Mouse (Mus musculus) liver, embryonic 14.5 days (tissue): ENCODE results near the gene Fndc10. TPM values are rescaled to one million over a fixed set of nuclear protein-coding genes. Genes with fewer than 3 reads are reported as not detected.
A peak's percentile ranks its signal among the peaks of the same experiment; 100 is the strongest.
"Not testable (repeated sequence)": the region's sequence is repeated elsewhere in the genome, so short reads cannot be mapped to it uniquely, and the experiment has no call there.

Experiments
- ATAC-seq: fragments of 200-750 bp; cut with Nextera tagmentation; 2 replicates; pipeline ENCODE4 v1.8.0; 2017; ENCODE audit warnings: moderate number of reproducible peaks, mild to moderate bottlenecking, moderate library complexity; ENCODE audit not compliant: insufficient read depth
- DNase-seq, 3 experiments: peaks; one replicate each; pipeline ENCODE4 v3.0.0-alpha.2; 2012 to 2013; ENCODE audit warnings: low read depth in 3 of 3, low spot score in 3 of 3
- H3K27ac ChIP-seq: fragments of 300-500 bp; sonication (generic); 2 replicates; pipeline ENCODE4 v1.5.1; 2014; ENCODE audit warnings: moderate library complexity, mild to moderate bottlenecking, control low read depth, inconsistent platforms
- H3K27me3 ChIP-seq: fragments of 300-500 bp; sonication (generic); 2 replicates; pipeline ENCODE4 v1.6.1; 2014; ENCODE audit warnings: mild to moderate bottlenecking, low read length, moderate library complexity; ENCODE audit not compliant: control insufficient read depth, insufficient read depth
- H3K36me3 ChIP-seq: fragments of 300-500 bp; sonication (generic); replicated peaks from 2 replicates; pipeline ENCODE4 v1.6.1; 2014; ENCODE audit warnings: low read depth; ENCODE audit not compliant: control insufficient read depth, insufficient read depth
- H3K4me1 ChIP-seq, 2 experiments: fragments of 200-500 bp in 1 of 2; fragments of 300-500 bp in 1 of 2; sonication (generic) in 1 of 2; replicated peaks; 2 replicates each; pipeline ENCODE4 v1.6.1; 2012 to 2014; ENCODE audit warnings: antibody characterized with exemption in 1 of 2, inconsistent platforms in 1 of 2, low read length in 1 of 2; ENCODE audit not compliant: control insufficient read depth in 2 of 2, insufficient read depth in 2 of 2
- H3K4me2 ChIP-seq: fragments of 300-500 bp; sonication (generic); 2 replicates; pipeline ENCODE4 v1.6.1; 2014; ENCODE audit warnings: low read depth, mild to moderate bottlenecking, control low read depth, moderate library complexity
- H3K4me3 ChIP-seq, 2 experiments: fragments of 200-500 bp in 1 of 2; fragments of 300-500 bp in 1 of 2; sonication (generic) in 1 of 2; 2 replicates each; pipeline ENCODE4 v1.5.1; 2012 to 2014; ENCODE audit warnings: low read depth in 2 of 2, low read length in 2 of 2, mild to moderate bottlenecking in 2 of 2, control low read depth in 1 of 2, inconsistent platforms in 1 of 2, moderate library complexity in 1 of 2; ENCODE audit not compliant: insufficient read depth in 1 of 2
- H3K9ac ChIP-seq: fragments of 300-500 bp; sonication (generic); replicated peaks from 2 replicates; pipeline ENCODE4 v1.6.1; 2014; ENCODE audit warnings: mild to moderate bottlenecking, control low read depth, moderate library complexity
- H3K9me3 ChIP-seq: fragments of 300-500 bp; sonication (generic); 2 replicates; pipeline ENCODE4 v1.6.1; 2016; ENCODE audit warnings: low read length, mixed read lengths; ENCODE audit not compliant: control insufficient read depth
- CTCF ChIP-seq: IDR thresholded peaks from 2 replicates; pipeline ENCODE4 v1.5.1; 2016; ENCODE audit warnings: antibody characterized with exemption, low read depth, control low read depth
- EP300 ChIP-seq: IDR thresholded peaks from 2 replicates; pipeline ENCODE4 v1.6.1; 2016; ENCODE audit warnings: antibody characterized with exemption, low read depth
- WGBS: fragments of 180-500 bp; shearing (Covaris S2); extraction: QIAGEN DNeasy Blood & Tissue Kit; methylation state at CpG from one replicate; pipeline ENCODE4 v1.1.7; 2014; ENCODE audit not compliant: insufficient replicate concordance; 5-methylcytosine and 5-hydroxymethylcytosine counted together
- polyA plus RNA-seq, 2 experiments: library from polyadenylated mRNA; depleted of rRNA in 1 of 2; stranded (reverse) in 1 of 2; unstranded in 1 of 2; fragments of >200 nt; fragmentation: Nextera tagmentation in 1 of 2; extraction: Ambion mirVana in 1 of 2; gene quantifications; 2 replicates each; pipeline versions ENCODE4 v1.2.1 to v1.2.3; 2012 to 2014

Fndc10 gene
- polyA plus RNA-seq, 2 experiments: 0.15 to 0.58 TPM

DNA sequence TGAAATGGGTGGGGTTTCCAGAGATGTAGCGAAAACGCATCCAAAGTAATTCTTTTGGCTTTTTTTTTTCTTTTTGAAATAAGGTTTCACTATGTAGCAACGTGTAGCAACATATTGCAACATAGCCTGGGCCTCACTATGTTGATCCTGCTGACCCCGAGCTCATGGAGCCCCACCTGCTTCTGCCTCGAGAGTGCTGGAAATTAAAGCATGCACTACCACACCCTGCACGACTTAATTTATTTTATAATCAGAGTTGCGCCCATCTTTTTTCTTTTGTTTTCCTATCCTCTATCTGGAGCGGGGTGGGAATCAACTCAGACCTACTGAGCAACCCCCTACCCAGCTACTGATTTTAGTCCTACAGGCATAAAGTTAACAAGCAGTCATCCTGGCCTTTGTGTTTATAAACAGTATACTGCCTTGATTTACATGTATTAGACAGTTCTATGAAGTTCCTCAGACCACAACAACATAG, 24.5 kb upstream of the Fndc10 start:
- H3K9ac ChIP-seq: no peak overlapping the region
- H3K27me3 ChIP-seq: no peaks in the 10 kb centered on the region
- H3K27ac ChIP-seq: no peak overlapping the region
- peaks cover 3 to 9% of the 10 kb centered on the region in 2 experiments; a peak in 2 of 4 replicates for H3K4me1 ChIP-seq
- no peak for TF ChIP-seq EP300
- TF ChIP-seq CTCF: no peak
- H3K4me2 ChIP-seq: peak overlapping the region; percentile 87
- H3K9me3 ChIP-seq: no peaks in the 10 kb centered on the region
- DNase-seq: no peak
- ATAC-seq: peak; percentile 0; the same call in 1 of the 2 replicates
- under 1% methylated on average over 8 of the region's 8 CpGs for WGBS
- H3K4me3 ChIP-seq: peak overlapping the region; percentile 87 to 91
- no peaks in the 10 kb centered on the region for H3K36me3 ChIP-seq

DNA sequence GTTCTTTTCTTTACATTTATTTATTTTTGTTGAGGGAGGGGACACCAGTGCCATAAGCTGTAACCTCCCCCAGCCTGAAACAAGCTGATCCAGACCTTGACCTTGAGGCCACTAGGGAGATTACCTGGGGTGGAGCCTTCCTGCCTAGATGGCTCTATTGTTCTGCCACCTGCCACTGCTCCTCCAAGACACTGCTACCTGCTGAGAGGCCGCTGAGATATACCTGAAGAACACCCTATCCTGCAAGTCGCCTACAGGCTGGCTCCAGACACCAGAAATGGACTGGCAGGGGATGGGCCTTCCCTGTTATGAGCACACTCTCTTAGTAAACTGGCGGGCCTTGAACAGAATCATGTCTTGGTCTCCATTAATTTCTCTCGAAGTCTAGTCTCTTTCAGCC, 23.9 kb upstream of the Fndc10 start:
- not testable (repeated sequence) for H3K4me2 ChIP-seq, H3K36me3 ChIP-seq, ATAC-seq, H3K9me3 ChIP-seq, H3K9ac ChIP-seq, H3K27me3 ChIP-seq, H3K4me3 ChIP-seq, DNase-seq, H3K4me1 ChIP-seq, H3K27ac ChIP-seq
- WGBS: 64% methylated on average over 4 of the region's 4 CpGs

DNA sequence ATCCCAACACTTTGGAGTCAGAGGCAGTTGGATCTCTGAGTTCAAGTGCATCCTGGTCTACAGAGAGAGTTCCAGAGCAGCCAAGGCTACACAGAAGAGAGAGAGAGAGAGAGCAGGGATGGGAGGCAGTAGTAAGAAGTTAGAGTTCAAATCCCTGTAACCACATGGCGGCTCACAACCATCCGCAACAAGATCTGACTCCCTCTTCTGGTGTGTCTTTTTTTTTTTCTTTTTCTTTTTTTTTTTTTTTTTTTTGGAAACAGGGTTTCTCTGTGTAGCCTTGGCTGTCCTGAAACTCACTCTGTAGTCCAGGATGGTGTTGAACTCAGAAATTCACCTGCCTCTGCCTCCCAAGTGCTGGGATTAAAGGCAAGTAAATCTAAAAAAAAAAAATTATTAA, 22.1 kb upstream of the Fndc10 start:
- Histone ChIP-seq H3K27ac (no peak overlapping the region), H3K4me2 (no peak overlapping the region), H3K9me3 (no peaks in the 10 kb centered on the region), H3K4me1 (peaks cover 3 to 9% of the 10 kb centered on the region in 2 experiments; a peak in 2 of 4 replicates), H3K4me3 (no peak overlapping the region), H3K9ac (no peak overlapping the region), H3K36me3 (no peaks in the 10 kb centered on the region), H3K27me3 (no peaks in the 10 kb centered on the region)
- TF ChIP-seq CTCF: no peak
- no peak for TF ChIP-seq EP300
- WGBS: 43% methylated on average over 2 of the region's 2 CpGs
- no peak for DNase-seq
- ATAC-seq: no peak

DNA sequence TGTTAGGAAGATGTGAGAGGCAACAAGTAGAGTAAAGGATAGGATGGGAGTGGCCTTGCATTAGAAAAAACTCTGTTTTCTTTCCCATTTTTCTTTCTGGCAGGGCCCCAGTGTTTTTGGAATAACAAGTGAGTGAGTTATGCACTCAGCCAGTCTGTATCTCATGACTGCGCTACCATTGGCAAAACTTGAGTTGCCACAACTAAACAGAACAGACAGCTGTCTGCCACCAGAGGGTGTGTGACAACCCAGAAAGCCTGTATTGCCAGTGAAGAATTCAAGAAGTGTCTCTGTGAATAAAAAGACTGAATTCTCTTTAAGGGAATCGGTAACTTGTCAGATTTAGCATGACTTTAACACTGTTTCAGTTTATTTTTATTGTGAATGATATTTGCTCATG, 18.2 kb upstream of the Fndc10 start:
- no peaks in the 10 kb centered on the region for H3K36me3 ChIP-seq
- H3K9me3 ChIP-seq: no peaks in the 10 kb centered on the region
- ATAC-seq (no peak), DNase-seq (no peak)
- 62% methylated on average over 2 of the region's 2 CpGs for WGBS
- no peak overlapping the region for H3K27ac ChIP-seq
- no peaks in the 10 kb centered on the region for H3K4me1 ChIP-seq
- no peaks in the 10 kb centered on the region for H3K27me3 ChIP-seq
- TF ChIP-seq CTCF (peak; percentile 30), EP300 (no peak)
- no peak overlapping the region for H3K4me3 ChIP-seq
- H3K4me2 ChIP-seq: no peak overlapping the region
- no peak overlapping the region for H3K9ac ChIP-seq

DNA sequence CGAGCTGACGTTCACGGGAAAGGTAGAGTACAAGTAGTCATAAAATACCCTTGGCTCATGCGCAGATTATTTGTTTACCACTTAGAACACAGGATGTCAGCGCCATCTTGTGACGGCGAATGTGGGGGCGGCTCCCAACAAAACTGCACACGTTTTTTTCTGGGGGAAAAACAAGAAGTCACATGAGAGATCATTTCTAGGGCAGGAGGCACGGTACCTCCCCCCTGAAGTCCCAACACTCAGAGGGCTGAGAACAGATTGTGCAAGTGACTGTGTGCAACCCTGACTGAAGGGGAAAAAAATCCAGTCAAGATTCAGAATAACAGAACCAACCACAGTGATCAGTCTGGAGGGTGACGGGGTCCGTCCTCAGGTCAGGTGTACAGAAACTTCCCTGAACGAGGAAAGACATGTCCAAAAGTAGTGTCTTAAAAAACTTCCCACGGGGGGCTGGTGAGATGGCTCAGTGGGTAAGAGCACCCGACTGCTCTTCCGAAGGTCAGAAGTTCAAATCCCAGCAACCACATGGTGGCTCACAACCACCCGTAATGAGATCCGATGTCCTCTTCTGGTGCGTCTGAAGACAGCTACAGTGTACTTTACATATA, 10.4 kb upstream of the Fndc10 start:
- not testable (repeated sequence) for H3K4me3 ChIP-seq, H3K4me1 ChIP-seq, H3K4me2 ChIP-seq, H3K36me3 ChIP-seq, H3K9ac ChIP-seq, H3K27ac ChIP-seq, ATAC-seq, H3K9me3 ChIP-seq, H3K27me3 ChIP-seq, DNase-seq
- WGBS: 74% methylated on average over 15 of the region's 19 CpGs

DNA sequence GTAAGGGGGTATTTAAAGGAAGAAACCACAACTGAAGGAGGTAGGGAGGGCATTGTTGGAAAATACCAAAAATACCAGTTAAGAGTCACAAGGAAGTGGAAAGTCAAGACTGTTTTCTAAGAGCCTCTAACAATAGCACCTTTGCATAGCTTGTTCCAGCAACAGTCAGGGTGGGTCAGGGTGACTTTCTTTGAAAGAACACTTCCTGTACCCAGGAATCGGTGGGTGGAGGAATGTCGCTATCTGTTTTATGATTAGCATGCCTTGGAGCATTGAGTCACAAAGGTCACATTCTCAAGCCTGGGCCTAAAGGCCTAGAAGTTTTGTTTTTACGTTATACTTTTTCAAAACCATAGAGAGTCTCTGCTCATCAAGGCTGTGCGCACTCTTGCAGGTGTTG, 6.4 kb upstream of the Fndc10 start:
- not testable (repeated sequence) for DNase-seq, H3K4me1 ChIP-seq, H3K27ac ChIP-seq, H3K4me2 ChIP-seq, H3K36me3 ChIP-seq, ATAC-seq, H3K9ac ChIP-seq, H3K27me3 ChIP-seq, H3K9me3 ChIP-seq, H3K4me3 ChIP-seq
- WGBS: 70% methylated on average over 4 of the region's 4 CpGs
